Mouse (Mus musculus): ENCODE measurements at regions not wholly inside any gene's neighbourhood (a gene's known extent, or its start where the extent isn't known, plus 50 kb on each side); places are given as distances from the start of the nearest gene placed in this dataset.

DNA sequence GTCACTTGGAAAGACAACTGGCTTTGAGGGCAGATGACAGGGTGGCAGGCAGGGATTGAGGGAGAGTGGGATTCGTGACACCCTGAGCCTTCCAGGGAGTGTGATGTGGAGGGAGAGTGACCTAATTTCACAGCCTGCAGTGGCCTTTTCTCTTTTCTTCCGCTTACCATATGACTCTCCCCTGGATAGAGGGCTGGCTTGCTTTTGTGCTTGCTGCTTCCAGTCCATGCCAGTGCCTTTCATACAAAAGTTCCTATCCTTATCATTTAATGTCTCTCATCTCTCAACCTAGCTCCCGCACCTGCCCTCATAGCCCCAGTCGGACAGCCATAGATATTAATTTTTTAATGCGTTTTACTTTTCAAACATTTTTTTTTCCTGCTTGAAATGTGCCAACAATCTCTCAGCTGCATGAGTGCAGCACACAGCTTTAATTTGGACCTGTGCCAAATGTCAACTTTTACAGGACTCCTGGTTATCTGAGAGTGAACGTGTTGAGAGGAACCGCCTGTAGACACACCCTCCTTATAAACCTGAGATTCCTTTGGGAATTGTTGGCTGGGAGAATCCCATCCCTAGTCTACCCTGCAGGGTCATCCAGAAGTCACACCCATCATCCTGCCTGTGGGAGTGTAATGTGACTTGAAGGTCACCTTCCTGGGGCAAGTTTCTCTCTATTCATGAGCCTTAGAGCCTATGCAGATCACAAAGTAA, 260.3 kb upstream of the Igfbp3 start:
- H3K4me1 ChIP-seq (ENCODE audit: control insufficient read depth, insufficient read depth, low read length) = no peaks in the 10 kb centered on the region
- no peak overlapping the region for H3K4me3 ChIP-seq (ENCODE audit: insufficient read depth, low read length)
- no peak overlapping the region for H3K27ac ChIP-seq (ENCODE audit: insufficient read depth, low read length)
- no peak for TF ChIP-seq POLR2A (IDR thresholded peaks at IDR 0.05; ENCODE audit: extremely low read depth, insufficient read depth, low read length)
- TF ChIP-seq CTCF (IDR thresholded peaks at IDR 0.05; ENCODE audit: extremely low read depth, insufficient read depth, low read length) = no peak

- Histone ChIP-seq H3K27ac (ENCODE audit: insufficient read depth, low read length) (no peak overlapping the region), H3K4me3 (ENCODE audit: insufficient read depth, low read length) (no peak overlapping the region), H3K4me1 (ENCODE audit: control insufficient read depth, insufficient read depth, low read length) (no peaks in the 10 kb centered on the region)
- TF ChIP-seq CTCF (IDR thresholded peaks at IDR 0.05; ENCODE audit: extremely low read depth, insufficient read depth, low read length) = no peak
- TF ChIP-seq POLR2A (IDR thresholded peaks at IDR 0.05; ENCODE audit: extremely low read depth, insufficient read depth, low read length) = no peak
Measured at GRCm38 (mm10) chr11:7465522-7465921, 251.8 kb upstream of the Igfbp3 start.

DNA sequence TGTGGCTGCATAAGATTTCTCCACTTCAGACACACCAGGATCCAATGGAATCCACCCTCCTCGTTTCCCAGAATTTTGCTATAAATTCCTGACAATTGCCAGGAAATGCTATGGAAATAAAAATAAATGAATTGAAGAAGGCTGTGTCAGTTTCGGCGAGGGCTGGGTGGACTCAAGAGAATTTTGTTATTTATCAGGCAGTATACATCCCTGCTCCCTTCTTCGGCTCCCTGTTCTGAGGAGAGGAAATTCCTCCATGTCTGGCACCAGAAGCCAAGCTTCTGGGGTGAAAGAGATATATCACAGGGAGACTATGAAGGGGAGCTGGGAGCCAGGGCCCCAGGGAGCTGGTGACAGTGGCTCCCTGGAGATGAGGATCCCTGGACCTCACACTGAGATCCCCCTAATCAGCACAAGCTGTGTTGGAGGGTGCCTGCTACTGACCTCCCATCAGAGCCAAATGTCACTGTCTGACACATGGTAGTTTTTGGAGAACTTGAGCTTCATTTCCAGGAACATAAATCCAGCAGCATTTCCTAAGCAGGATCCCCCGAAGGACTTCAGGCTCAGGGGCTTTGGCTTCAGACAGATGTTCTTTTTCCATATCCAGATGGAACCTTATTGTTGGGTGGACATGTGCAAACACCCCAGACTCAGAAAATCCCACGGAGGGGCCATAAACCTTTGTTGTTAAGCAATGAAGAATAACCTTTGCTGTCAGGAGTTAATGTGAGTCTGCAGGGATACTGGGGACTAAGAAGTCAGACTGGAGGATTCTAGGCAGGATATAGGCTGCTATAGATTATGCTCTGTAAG, 248.4 kb upstream of the Igfbp3 start:
- H3K4me1 ChIP-seq (ENCODE audit: control insufficient read depth, insufficient read depth, low read length) = no peaks in the 10 kb centered on the region
- H3K4me3 ChIP-seq (ENCODE audit: insufficient read depth, low read length) = no peak overlapping the region
- H3K27ac ChIP-seq (ENCODE audit: insufficient read depth, low read length) = no peak overlapping the region
- TF ChIP-seq CTCF (IDR thresholded peaks at IDR 0.05; ENCODE audit: extremely low read depth, insufficient read depth, low read length) (no peak), POLR2A (IDR thresholded peaks at IDR 0.05; ENCODE audit: extremely low read depth, insufficient read depth, low read length) (no peak)

DNA sequence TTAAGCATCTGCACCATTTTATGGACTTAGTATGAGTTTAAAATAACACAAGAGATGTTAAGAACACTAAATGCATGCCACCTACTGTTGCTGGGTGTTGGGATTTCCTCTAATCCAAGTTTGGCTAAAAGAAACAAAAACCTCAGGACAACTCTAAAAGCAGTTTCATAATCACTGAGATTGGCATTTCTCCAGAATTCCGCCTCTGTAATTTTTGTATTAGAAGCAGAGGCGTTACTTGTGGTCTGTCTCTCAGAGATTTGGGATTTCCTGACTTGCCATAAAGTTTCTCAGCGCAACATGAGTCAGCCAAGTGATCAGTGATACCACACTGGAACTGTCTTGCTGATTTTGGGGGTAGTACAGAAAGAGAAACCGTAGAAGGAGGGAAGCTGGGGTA, 238.0 kb upstream of the Igfbp3 start:
- TF ChIP-seq POLR2A (IDR thresholded peaks at IDR 0.05; ENCODE audit: extremely low read depth, insufficient read depth, low read length) = no peak
- no peak for TF ChIP-seq CTCF (IDR thresholded peaks at IDR 0.05; ENCODE audit: extremely low read depth, insufficient read depth, low read length)
- Histone ChIP-seq H3K27ac (ENCODE audit: insufficient read depth, low read length) (no peak overlapping the region), H3K4me1 (ENCODE audit: control insufficient read depth, insufficient read depth, low read length) (no peaks in the 10 kb centered on the region), H3K4me3 (ENCODE audit: insufficient read depth, low read length) (no peak overlapping the region)

DNA sequence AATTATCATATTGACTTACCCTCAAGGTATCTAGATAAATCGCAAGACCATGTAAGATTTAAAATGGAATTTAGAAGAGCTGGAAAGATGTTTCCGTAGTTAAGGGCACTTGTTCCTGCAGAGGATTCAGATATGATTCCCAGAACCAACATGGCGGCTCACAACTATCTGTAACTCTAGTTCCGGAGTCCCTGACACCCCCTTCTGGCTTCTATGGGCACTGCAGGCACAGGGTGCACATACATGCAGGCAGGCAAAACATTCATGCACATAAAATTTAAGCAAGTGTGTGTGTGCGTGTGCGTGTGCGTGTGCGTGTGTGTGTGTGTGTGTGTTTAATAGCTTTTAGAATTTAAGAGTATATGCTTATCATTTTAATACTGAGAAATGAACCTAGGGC, 230.8 kb upstream of the Igfbp3 start:
- Histone ChIP-seq H3K4me1 (ENCODE audit: control insufficient read depth, insufficient read depth, low read length) (no peaks in the 10 kb centered on the region), H3K4me3 (ENCODE audit: insufficient read depth, low read length) (no peak overlapping the region), H3K27ac (ENCODE audit: insufficient read depth, low read length) (no peak overlapping the region)
- TF ChIP-seq CTCF (IDR thresholded peaks at IDR 0.05; ENCODE audit: extremely low read depth, insufficient read depth, low read length) = no peak
- no peak for TF ChIP-seq POLR2A (IDR thresholded peaks at IDR 0.05; ENCODE audit: extremely low read depth, insufficient read depth, low read length)

DNA sequence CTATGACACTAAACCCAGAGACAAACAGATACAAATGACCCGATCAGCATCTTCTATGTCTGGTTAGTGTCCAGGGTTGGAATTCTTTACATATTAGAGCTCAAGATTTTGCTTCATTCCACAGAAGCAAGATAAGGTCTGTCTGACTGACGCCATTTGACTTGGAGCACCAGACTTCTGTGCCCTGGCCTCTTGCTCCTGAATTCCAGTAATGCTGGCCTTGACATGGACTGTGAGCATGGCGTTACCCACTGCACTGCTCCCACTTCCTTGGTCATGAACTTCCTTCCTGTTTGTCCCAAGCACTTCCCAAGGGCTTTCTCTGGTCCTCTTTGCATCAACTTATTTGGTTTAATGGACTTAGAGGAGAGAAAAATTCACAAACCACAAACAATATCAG, 225.6 kb upstream of the Igfbp3 start:
- Histone ChIP-seq H3K4me3 (ENCODE audit: insufficient read depth, low read length) (no peak overlapping the region), H3K4me1 (ENCODE audit: control insufficient read depth, insufficient read depth, low read length) (no peaks in the 10 kb centered on the region), H3K27ac (ENCODE audit: insufficient read depth, low read length) (no peak overlapping the region)
- TF ChIP-seq POLR2A (IDR thresholded peaks at IDR 0.05; ENCODE audit: extremely low read depth, insufficient read depth, low read length) (no peak), CTCF (IDR thresholded peaks at IDR 0.05; ENCODE audit: extremely low read depth, insufficient read depth, low read length) (no peak)

DNA sequence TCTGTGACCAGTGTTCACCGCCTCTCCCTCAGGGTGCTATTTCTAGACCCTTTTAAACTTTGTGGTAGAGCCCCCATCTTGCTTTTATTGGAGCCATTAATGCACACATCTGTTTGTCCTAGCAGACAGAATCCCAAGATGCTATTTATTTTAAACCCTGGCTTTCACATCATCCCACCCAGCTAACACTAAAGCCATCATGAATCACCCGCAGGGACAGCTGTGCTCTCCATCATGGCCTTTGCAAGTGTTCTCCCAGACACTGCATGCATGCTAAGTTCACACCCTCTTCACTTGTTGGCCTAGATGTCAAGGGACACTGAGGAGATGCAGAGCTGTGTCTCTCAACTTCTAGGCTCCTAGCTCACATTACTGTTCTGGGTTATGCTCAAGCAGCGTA, 220.9 kb upstream of the Igfbp3 start:
- H3K4me1 ChIP-seq (ENCODE audit: control insufficient read depth, insufficient read depth, low read length) = no peaks in the 10 kb centered on the region
- H3K27ac ChIP-seq (ENCODE audit: insufficient read depth, low read length) = no peak overlapping the region
- TF ChIP-seq POLR2A (IDR thresholded peaks at IDR 0.05; ENCODE audit: extremely low read depth, insufficient read depth, low read length) = no peak
- TF ChIP-seq CTCF (IDR thresholded peaks at IDR 0.05; ENCODE audit: extremely low read depth, insufficient read depth, low read length) = no peak
- no peak overlapping the region for H3K4me3 ChIP-seq (ENCODE audit: insufficient read depth, low read length)

DNA sequence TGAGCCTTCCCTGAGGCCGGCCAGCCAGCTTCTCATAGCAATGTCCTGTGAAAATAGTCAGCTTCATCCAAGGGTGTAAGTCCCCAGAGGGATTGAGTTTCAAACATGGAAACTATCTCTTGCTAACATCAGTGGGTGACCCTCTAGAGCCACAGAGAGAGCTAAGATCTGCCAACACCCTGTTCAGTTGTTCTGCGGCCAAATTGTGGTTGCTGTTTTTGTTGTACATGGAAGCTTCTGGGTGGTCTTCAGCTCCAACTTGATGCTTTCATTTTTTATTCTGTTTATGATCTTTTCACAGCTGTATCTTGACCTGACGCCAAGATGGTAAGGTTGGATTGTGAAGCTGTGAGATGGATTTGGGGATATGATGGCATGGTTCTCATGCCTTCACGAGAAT, 214.0 kb upstream of the Igfbp3 start:
- Histone ChIP-seq H3K4me1 (ENCODE audit: control insufficient read depth, insufficient read depth, low read length) (no peaks in the 10 kb centered on the region), H3K4me3 (ENCODE audit: insufficient read depth, low read length) (no peak overlapping the region), H3K27ac (ENCODE audit: insufficient read depth, low read length) (no peak overlapping the region)
- no peak for TF ChIP-seq CTCF (IDR thresholded peaks at IDR 0.05; ENCODE audit: extremely low read depth, insufficient read depth, low read length)
- TF ChIP-seq POLR2A (IDR thresholded peaks at IDR 0.05; ENCODE audit: extremely low read depth, insufficient read depth, low read length) = no peak

- TF ChIP-seq POLR2A (IDR thresholded peaks at IDR 0.05; ENCODE audit: extremely low read depth, insufficient read depth, low read length) = no peak
- no peak for TF ChIP-seq CTCF (IDR thresholded peaks at IDR 0.05; ENCODE audit: extremely low read depth, insufficient read depth, low read length)
Measured at GRCm38 (mm10) chr11:7425233-7425632, 211.5 kb upstream of the Igfbp3 start.

DNA sequence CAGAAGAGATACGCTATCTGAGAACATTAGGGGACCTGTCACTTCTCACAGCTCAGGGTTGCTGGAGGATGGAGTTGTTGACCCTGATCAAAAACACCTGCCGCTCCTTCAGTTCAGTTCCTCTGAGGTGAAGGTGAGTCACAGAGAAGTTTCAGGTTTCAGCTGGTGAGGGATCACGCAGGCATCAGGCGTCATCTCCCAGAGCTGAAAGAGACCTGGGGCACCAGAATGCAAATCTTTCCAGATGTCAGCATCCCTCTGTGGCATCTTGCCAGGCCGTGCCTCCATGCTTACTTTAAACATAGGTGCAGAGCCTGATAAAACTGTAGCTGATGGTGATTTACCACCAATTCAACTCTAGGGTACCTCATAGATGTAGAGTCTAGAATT, 210.4 kb upstream of the Igfbp3 start:
- no peak overlapping the region for H3K27ac ChIP-seq (ENCODE audit: insufficient read depth, low read length)
- no peaks in the 10 kb centered on the region for H3K4me1 ChIP-seq (ENCODE audit: control insufficient read depth, insufficient read depth, low read length)
- H3K4me3 ChIP-seq (ENCODE audit: insufficient read depth, low read length) = no peak overlapping the region
- TF ChIP-seq POLR2A (IDR thresholded peaks at IDR 0.05; ENCODE audit: extremely low read depth, insufficient read depth, low read length) (no peak), CTCF (IDR thresholded peaks at IDR 0.05; ENCODE audit: extremely low read depth, insufficient read depth, low read length) (no peak)

More at GRCm38 (mm10) chr11:7425233-7425632, 211.5 kb upstream of the Igfbp3 start:
- no peaks in the 10 kb centered on the region for H3K4me1 ChIP-seq (ENCODE audit: control insufficient read depth, insufficient read depth, low read length)
- no peak overlapping the region for H3K4me3 ChIP-seq (ENCODE audit: insufficient read depth, low read length)
- H3K27ac ChIP-seq (ENCODE audit: insufficient read depth, low read length) = no peak overlapping the region

Data from cortical plate, adult 2 months (tissue).